Mouse (Mus musculus) forebrain, embryonic 10.5 days (tissue): ENCODE measurements around the gene Abhd12. TPM values are rescaled to one million over a fixed set of nuclear protein-coding genes. Genes with fewer than 3 reads are reported as not detected.
A peak's percentile ranks its signal among the peaks of the same experiment; 100 is the strongest.

ENCODE experiments used
- DNase-seq: peaks from one replicate; pipeline ENCODE4 v3.0.0-alpha.2; 2017; ENCODE audit warnings: low spot score; ENCODE audit errors: extremely low spot score
- H3K27ac ChIP-seq: fragments of 300-500 bp; sonication (generic); 2 replicates; pipeline ENCODE4 v1.5.1; 2016; ENCODE audit warnings: mild to moderate bottlenecking
- H3K27me3 ChIP-seq: fragments of 300-500 bp; sonication (generic); 2 replicates; pipeline ENCODE4 v1.6.1; 2016; ENCODE audit warnings: mild to moderate bottlenecking; ENCODE audit not compliant: poor library complexity, severe bottlenecking
- H3K36me3 ChIP-seq: fragments of 300-500 bp; sonication (generic); replicated peaks from 2 replicates; pipeline ENCODE4 v1.6.1; 2016; ENCODE audit warnings: mild to moderate bottlenecking, moderate library complexity
- H3K4me1 ChIP-seq: fragments of 300-500 bp; sonication (generic); 2 replicates; pipeline ENCODE4 v1.6.1; 2016
- H3K4me3 ChIP-seq: fragments of 300-500 bp; sonication (generic); 2 replicates; pipeline ENCODE4 v1.5.1; 2016; ENCODE audit warnings: mild to moderate bottlenecking, moderate library complexity
- H3K9me3 ChIP-seq: fragments of 300-500 bp; sonication (generic); 2 replicates; pipeline ENCODE4 v1.6.1; 2016; ENCODE audit warnings: mild to moderate bottlenecking, moderate library complexity
- WGBS: fragments of 180-500 bp; shearing (Covaris S2); methylation state at CpG from one replicate; pipeline ENCODE4 v1.1.7; 2016; 5-methylcytosine and 5-hydroxymethylcytosine counted together
- polyA plus RNA-seq: library from polyadenylated mRNA; unstranded; fragments of >200 nt; fragmentation: Nextera tagmentation; extraction: Ambion mirVana; gene quantifications from 2 replicates; pipeline ENCODE4 v1.2.1, GENCODE M21; 2016

Abhd12 gene
- polyA plus RNA-seq, 1 experiment from 2014 or later: 48.4 TPM

GRCm38 (mm10) chr2:150810603-150811002, 93.9 kb downstream of the Abhd12 start:
- DNase-seq: no peak
- no peaks in the 10 kb centered on the region for H3K27me3 ChIP-seq
- peaks cover 96% of the 10 kb centered on the region for H3K36me3 ChIP-seq
- H3K27ac ChIP-seq: no peak overlapping the region
- no peaks in the 10 kb centered on the region for H3K9me3 ChIP-seq
- H3K4me3 ChIP-seq: no peak overlapping the region
- 90% methylated on average over 5 of the region's 5 CpGs for WGBS
- H3K4me1 ChIP-seq: no peaks in the 10 kb centered on the region

- Histone ChIP-seq H3K36me3 (peaks cover 95% of the 10 kb centered on the region), H3K27ac (no peak overlapping the region)
- 94% methylated on average over 6 of the region's 6 CpGs for WGBS
Measured at GRCm38 (mm10) chr2:150808812-150809211, 95.7 kb downstream of the Abhd12 start.

GRCm38 (mm10) chr2:150808381-150808780, 96.2 kb downstream of the Abhd12 start:
- WGBS: 88% methylated on average over 6 of the region's 6 CpGs
- no peak overlapping the region for H3K27ac ChIP-seq
- no peaks in the 10 kb centered on the region for H3K4me1 ChIP-seq
- H3K9me3 ChIP-seq: no peaks in the 10 kb centered on the region
- H3K4me3 ChIP-seq: no peak overlapping the region
- peaks cover 95% of the 10 kb centered on the region for H3K36me3 ChIP-seq
- DNase-seq: no peak
- H3K27me3 ChIP-seq: no peaks in the 10 kb centered on the region

More at GRCm38 (mm10) chr2:150808812-150809211, 95.7 kb downstream of the Abhd12 start:
- no peak for DNase-seq
- Histone ChIP-seq H3K4me1 (no peaks in the 10 kb centered on the region), H3K27me3 (no peaks in the 10 kb centered on the region), H3K4me3 (no peak overlapping the region), H3K9me3 (no peaks in the 10 kb centered on the region)

GRCm38 (mm10) chr2:150803035-150803434, 101.5 kb downstream of the Abhd12 start:
- peaks cover 79% of the 10 kb centered on the region for H3K36me3 ChIP-seq
- no peaks in the 10 kb centered on the region for H3K9me3 ChIP-seq
- 94% methylated on average over 1 of the region's 1 CpGs for WGBS
- H3K4me1 ChIP-seq: no peaks in the 10 kb centered on the region
- H3K27me3 ChIP-seq: no peaks in the 10 kb centered on the region
- no peak overlapping the region for H3K4me3 ChIP-seq
- no peak for DNase-seq
- no peak overlapping the region for H3K27ac ChIP-seq

GRCm38 (mm10) chr2:150800616-150801015, 103.9 kb downstream of the Abhd12 start:
- DNase-seq: no peak
- Histone ChIP-seq H3K36me3 (peaks cover 73% of the 10 kb centered on the region), H3K27ac (no peak overlapping the region), H3K4me3 (no peak overlapping the region), H3K4me1 (no peaks in the 10 kb centered on the region), H3K27me3 (no peaks in the 10 kb centered on the region), H3K9me3 (no peaks in the 10 kb centered on the region)
- WGBS: 92% methylated on average over 5 of the region's 5 CpGs

- peaks cover 75% of the 10 kb centered on the region for H3K36me3 ChIP-seq
- 86% methylated on average over 7 of the region's 7 CpGs for WGBS
- H3K27ac ChIP-seq: no peak overlapping the region
- H3K4me3 ChIP-seq: no peak overlapping the region
- H3K9me3 ChIP-seq: no peaks in the 10 kb centered on the region
- H3K27me3 ChIP-seq: no peaks in the 10 kb centered on the region
- H3K4me1 ChIP-seq: no peaks in the 10 kb centered on the region
- DNase-seq: no peak
Measured at GRCm38 (mm10) chr2:150798084-150798483, 106.5 kb downstream of the Abhd12 start.

- Histone ChIP-seq H3K27ac (no peak overlapping the region), H3K36me3 (peaks cover 60% of the 10 kb centered on the region), H3K9me3 (no peaks in the 10 kb centered on the region), H3K27me3 (no peaks in the 10 kb centered on the region), H3K4me1 (peaks cover 11% of the 10 kb centered on the region), H3K4me3 (no peak overlapping the region)
- DNase-seq: no peak
- WGBS: 88% methylated on average over 4 of the region's 4 CpGs
Measured at GRCm38 (mm10) chr2:150793320-150793719, 111.2 kb downstream of the Abhd12 start.

GRCm38 (mm10) chr2:150788768-150789550, 115.6 kb downstream of the Abhd12 start:
- WGBS: 82% methylated on average over 4 of the region's 4 CpGs
- Histone ChIP-seq H3K4me3 (no peak overlapping the region), H3K27me3 (peaks cover 11% of the 10 kb centered on the region), H3K27ac (no peak overlapping the region), H3K36me3 (peaks cover 29% of the 10 kb centered on the region), H3K4me1 (peaks cover 29% of the 10 kb centered on the region), H3K9me3 (no peaks in the 10 kb centered on the region)
- no peak for DNase-seq

GRCm38 (mm10) chr2:150787234-150787771, 117.2 kb downstream of the Abhd12 start:
- peak; percentile 56 for DNase-seq
- H3K36me3 ChIP-seq: peaks cover 13% of the 10 kb centered on the region
- H3K27ac ChIP-seq: peak overlapping the region; percentile 87
- H3K9me3 ChIP-seq: no peaks in the 10 kb centered on the region
- H3K4me3 ChIP-seq: peak overlapping the region; percentile 85
- peaks cover 29% of the 10 kb centered on the region for H3K4me1 ChIP-seq
- under 1% methylated on average over 23 of the region's 23 CpGs for WGBS
- peaks cover 11% of the 10 kb centered on the region for H3K27me3 ChIP-seq

GRCm38 (mm10) chr2:150786251-150787180, 118.0 kb downstream of the Abhd12 start, which contains the start of gene Pygb:
Gene Pygb (plus strand): TSS chr2:150786735.
- Histone ChIP-seq H3K4me1 (peaks cover 29% of the 10 kb centered on the region), H3K4me3 (peak within 1 kb of the TSS; percentile 85), H3K27ac (peak within 1 kb of the TSS; percentile 87), H3K9me3 (no peaks in the 10 kb centered on the region), H3K36me3 (peaks cover 8% of the 10 kb centered on the region; the same call in 1 of the 2 replicates), H3K27me3 (peaks cover 11% of the 10 kb centered on the region)
- DNase-seq: peak; percentile 89
- 2% methylated on average over 57 of the region's 58 CpGs for WGBS

- H3K4me1 ChIP-seq: peaks cover 13% of the 10 kb centered on the region
- no peak overlapping the region for H3K4me3 ChIP-seq
- WGBS: 79% methylated on average over 2 of the region's 2 CpGs
- H3K27ac ChIP-seq: no peak overlapping the region
- no peaks in the 10 kb centered on the region for H3K9me3 ChIP-seq
- no peaks in the 10 kb centered on the region for H3K36me3 ChIP-seq
- DNase-seq: no peak
- peaks cover 11% of the 10 kb centered on the region for H3K27me3 ChIP-seq
Measured at GRCm38 (mm10) chr2:150782801-150783200, 121.7 kb downstream of the Abhd12 start.
